Mouse (Mus musculus): ENCODE data around the gene Caln1.

DNA sequence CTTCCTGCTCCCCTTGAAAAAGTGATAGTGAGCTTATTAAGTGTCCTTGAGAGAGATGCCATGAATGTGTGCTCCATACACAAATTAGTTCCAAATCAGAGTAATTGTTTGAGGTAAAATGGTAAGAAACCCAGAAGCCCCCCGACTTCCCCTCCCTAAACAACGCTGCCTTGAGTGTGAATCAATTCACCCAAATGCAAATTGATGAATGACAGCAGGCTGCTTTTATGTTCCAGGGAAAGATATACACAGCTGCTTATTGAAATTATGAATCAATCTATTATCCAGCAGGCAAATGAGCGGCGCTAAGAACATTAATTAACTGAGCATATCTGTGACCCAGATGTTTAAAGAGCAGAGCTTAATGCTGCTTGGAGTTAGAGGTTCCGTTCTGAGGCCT is 511.1 kb downstream of the Caln1 start:
- TF ChIP-seq POLR2A (IDR thresholded peaks at IDR 0.05; ENCODE audit: borderline replicate concordance, extremely low read depth, insufficient read depth, insufficient read length, poor library complexity, severe bottlenecking) (no peak), CTCF (IDR thresholded peaks at IDR 0.05; ENCODE audit: borderline replicate concordance, extremely low read depth, insufficient read depth, insufficient read length) (no peak)
